Mouse (Mus musculus): ENCODE measurements around the gene Ifitm5. TPM values are rescaled to one million over a fixed set of nuclear protein-coding genes. Genes with fewer than 3 reads are reported as not detected.

Ifitm5 gene
- 0.43 and 0.81 TPM in 2 replicates for polyA plus RNA-seq (2012; rRNA removed)

DNA sequence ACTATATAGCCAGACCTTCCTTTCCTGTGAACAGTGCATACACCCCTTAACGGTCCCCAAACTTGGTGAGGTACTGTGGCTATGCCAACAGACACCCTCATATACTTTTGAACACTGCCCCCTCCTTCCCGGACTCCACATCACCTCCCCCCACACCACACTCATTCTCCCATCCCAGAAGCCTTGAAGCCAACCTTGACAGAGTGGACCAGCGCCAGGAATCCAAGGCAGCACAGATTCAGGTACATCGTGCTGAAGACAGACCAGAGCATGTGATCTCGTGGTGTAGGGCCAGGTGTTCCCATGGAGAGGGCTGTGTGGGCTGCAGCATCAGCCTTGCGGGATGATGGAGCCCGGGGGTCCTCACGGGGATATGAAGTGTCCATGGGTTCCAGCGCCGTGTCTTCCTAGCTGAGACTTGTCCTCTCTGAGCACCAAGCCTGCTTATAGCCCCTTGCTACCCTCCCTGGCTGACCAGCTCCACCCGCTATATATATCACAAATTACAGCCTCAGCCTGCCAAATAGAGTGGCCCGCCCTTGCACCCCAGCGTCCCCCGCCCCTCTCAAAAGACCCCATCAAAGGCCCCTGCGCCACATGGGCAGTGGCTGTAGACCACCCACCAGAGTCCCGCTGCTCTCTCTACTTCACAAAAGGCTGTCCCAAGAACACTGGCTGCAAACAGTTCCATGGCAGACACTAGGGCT is at the start of gene Ifitm5:
Gene Ifitm5, minus strand, starts transcription at position 468 of the 707 bp plus-strand sequence.
- Histone ChIP-seq H3K4me3 (ENCODE audit: control insufficient read depth, insufficient read depth, low read length) (no peak within 1 kb of the TSS), H3K36me3 (ENCODE audit: control insufficient read depth, insufficient read depth, low read length) (no peaks in the 10 kb centered on the region), H3K27me3 (ENCODE audit: control insufficient read depth, insufficient read depth, low read length) (no peaks in the 10 kb centered on the region), H3K4me1 (replicated peaks; ENCODE audit: control insufficient read depth, insufficient read depth, low read length) (peaks cover 30% of the 10 kb centered on the region), H3K27ac (ENCODE audit: control insufficient read depth, insufficient read depth, low read length) (no peak within 1 kb of the TSS)
- no peak for TF ChIP-seq POLR2A (IDR thresholded peaks at IDR 0.05; ENCODE audit: control insufficient read depth, extremely low read depth, insufficient read depth, low read length, poor library complexity)
- no peak for TF ChIP-seq CTCF (IDR thresholded peaks at IDR 0.05; ENCODE audit: borderline replicate concordance, control insufficient read depth, extremely low read depth, insufficient read depth, low read length, poor library complexity)
- 90% methylated on average over 16 of the region's 16 CpGs for WGBS
- no peak for DNase-seq

DNA sequence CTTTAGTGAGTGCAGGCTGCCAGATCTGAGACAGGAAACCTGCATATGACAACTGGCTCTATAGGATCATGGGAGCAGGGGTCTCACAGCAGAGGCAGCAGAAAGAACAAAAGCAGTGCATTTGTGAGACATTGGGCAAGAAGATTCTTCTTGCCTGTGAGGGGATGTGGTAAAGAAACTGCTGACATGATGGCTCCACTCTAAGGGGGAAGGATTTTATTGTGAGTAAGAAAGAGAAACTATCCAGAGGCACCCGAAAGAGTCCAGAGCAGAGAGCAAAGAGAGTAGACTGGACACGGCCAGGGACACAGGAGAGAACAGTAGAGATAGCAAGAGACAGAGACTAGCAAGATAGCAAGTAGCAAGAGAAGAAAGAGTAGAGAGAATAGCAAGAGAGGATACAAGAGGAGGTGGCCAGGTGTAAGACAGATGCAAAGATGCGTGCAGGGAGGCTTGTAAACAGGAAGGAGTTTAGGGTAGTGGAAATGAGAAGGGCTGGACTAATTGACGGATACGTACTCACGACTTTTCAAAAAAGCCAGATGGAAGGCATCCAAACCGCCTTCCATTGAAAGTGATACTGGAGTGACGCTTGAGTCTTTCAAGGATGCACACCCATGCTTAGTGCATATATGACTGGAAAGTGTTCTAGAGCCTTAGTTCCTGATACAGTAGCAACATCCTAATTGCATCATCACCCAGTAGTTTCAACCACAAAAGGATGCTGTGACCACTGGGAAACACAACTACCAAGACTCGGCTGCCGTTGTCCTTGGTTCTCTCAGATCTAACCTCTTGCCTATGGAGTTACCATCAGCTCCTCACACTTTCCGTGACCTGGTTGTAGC is 49.0 kb upstream of the Ifitm5 start:
- Histone ChIP-seq H3K36me3 (ENCODE audit: control insufficient read depth, insufficient read depth, low read length) (no peaks in the 10 kb centered on the region), H3K27me3 (ENCODE audit: control insufficient read depth, insufficient read depth, low read length) (no peaks in the 10 kb centered on the region), H3K4me1 (replicated peaks; ENCODE audit: control insufficient read depth, insufficient read depth, low read length) (no peaks in the 10 kb centered on the region), H3K4me3 (ENCODE audit: control insufficient read depth, insufficient read depth, low read length) (no peak overlapping the region), H3K27ac (ENCODE audit: control insufficient read depth, insufficient read depth, low read length) (no peak overlapping the region)
- DNase-seq: no peak
- TF ChIP-seq POLR2A (IDR thresholded peaks at IDR 0.05; ENCODE audit: control insufficient read depth, extremely low read depth, insufficient read depth, low read length, poor library complexity) (no peak), CTCF (IDR thresholded peaks at IDR 0.05; ENCODE audit: borderline replicate concordance, control insufficient read depth, extremely low read depth, insufficient read depth, low read length, poor library complexity) (no peak)
- 37% methylated on average over 11 of the region's 11 CpGs for WGBS

DNA sequence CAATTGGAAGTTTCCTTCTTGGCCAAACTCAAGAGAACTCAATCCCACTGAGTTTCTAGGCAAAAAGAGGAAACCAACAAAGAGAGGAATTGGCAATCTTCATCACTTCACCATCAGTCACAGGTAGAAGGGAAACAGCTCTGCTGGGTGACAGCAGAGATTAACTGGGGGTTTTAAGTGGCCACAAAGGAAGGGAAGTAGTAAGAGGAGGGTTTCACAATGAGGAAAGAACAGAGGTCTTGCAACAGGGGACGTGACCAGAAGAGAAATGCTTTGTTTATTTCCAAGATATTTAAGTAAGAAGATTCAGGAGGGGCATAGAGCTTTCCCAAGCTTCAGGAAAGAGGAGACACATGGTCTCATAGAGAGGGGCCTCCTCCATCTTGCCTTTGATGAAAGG is 47.7 kb upstream of the Ifitm5 start:
- no peak overlapping the region for H3K27ac ChIP-seq (ENCODE audit: control insufficient read depth, insufficient read depth, low read length)
- DNase-seq: no peak
- WGBS: 42% methylated on average over 1 of the region's 1 CpGs

DNA sequence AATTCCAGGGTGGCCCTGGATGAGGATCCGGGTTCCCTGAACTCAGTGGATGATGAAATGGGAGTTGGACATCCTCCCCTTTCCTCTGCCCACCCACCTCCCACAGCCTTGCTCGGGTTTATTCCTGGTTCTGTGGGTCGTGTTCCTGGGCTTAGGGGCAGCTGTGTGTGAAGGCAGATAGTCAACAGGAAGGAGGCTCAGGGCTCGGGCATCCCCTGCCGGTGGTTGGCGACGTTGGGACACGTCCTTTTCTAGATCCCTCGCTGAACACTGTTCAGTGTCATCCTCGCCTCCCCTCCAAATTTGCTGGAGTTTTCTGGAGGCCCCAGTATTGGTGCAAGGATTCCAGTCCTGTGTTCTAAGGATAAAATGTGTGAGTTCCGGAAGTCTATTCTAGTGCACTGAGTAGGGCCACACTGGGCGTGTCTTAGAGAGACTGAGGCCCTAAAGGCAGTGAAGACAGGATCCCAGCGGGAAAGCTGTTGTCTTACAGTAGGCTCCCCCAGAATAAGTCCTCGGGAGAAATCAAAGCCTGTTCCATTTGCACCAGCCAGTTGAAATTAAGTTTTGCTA is 41.1 kb upstream of the Ifitm5 start:
- Histone ChIP-seq H3K27ac (ENCODE audit: control insufficient read depth, insufficient read depth, low read length) (no peak overlapping the region), H3K4me3 (ENCODE audit: control insufficient read depth, insufficient read depth, low read length) (no peak overlapping the region), H3K4me1 (replicated peaks; ENCODE audit: control insufficient read depth, insufficient read depth, low read length) (peaks cover 10% of the 10 kb centered on the region), H3K27me3 (ENCODE audit: control insufficient read depth, insufficient read depth, low read length) (no peaks in the 10 kb centered on the region), H3K36me3 (ENCODE audit: control insufficient read depth, insufficient read depth, low read length) (no peaks in the 10 kb centered on the region)
- WGBS: 43% methylated on average over 14 of the region's 14 CpGs
- DNase-seq: no peak
- TF ChIP-seq CTCF (IDR thresholded peaks at IDR 0.05; ENCODE audit: borderline replicate concordance, control insufficient read depth, extremely low read depth, insufficient read depth, low read length, poor library complexity) (no peak), POLR2A (IDR thresholded peaks at IDR 0.05; ENCODE audit: control insufficient read depth, extremely low read depth, insufficient read depth, low read length, poor library complexity) (no peak)

More for the DNA sequence above, 47.7 kb upstream of the Ifitm5 start:
- Histone ChIP-seq H3K4me1 (replicated peaks; ENCODE audit: control insufficient read depth, insufficient read depth, low read length) (no peaks in the 10 kb centered on the region), H3K4me3 (ENCODE audit: control insufficient read depth, insufficient read depth, low read length) (no peak overlapping the region), H3K36me3 (ENCODE audit: control insufficient read depth, insufficient read depth, low read length) (no peaks in the 10 kb centered on the region), H3K27me3 (ENCODE audit: control insufficient read depth, insufficient read depth, low read length) (no peaks in the 10 kb centered on the region)
- TF ChIP-seq CTCF (IDR thresholded peaks at IDR 0.05; ENCODE audit: borderline replicate concordance, control insufficient read depth, extremely low read depth, insufficient read depth, low read length, poor library complexity) (no peak), POLR2A (IDR thresholded peaks at IDR 0.05; ENCODE audit: control insufficient read depth, extremely low read depth, insufficient read depth, low read length, poor library complexity) (no peak)

DNA sequence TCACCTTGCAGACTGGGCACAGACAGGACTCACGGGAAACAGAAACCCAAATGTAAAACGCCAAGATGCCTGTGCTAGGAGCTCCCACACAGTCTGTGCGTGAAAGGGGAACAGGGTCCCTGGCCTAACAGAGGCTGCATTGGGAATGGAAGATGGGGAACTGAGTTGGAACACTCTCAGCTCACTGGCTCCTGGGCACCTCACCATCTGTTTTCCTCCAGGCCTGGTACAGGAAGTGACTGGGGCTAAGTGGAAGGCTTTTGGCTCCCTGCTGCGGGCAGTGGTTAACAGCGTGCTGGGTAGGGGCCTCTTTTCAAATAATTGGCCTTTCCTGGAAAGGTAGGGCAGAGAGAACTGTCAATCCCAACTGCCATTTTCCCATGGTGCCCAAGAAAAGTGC is 40.5 kb upstream of the Ifitm5 start:
- WGBS: 29% methylated on average over 5 of the region's 5 CpGs
- no peaks in the 10 kb centered on the region for H3K27me3 ChIP-seq (ENCODE audit: control insufficient read depth, insufficient read depth, low read length)
- TF ChIP-seq POLR2A (IDR thresholded peaks at IDR 0.05; ENCODE audit: control insufficient read depth, extremely low read depth, insufficient read depth, low read length, poor library complexity) (no peak), CTCF (IDR thresholded peaks at IDR 0.05; ENCODE audit: borderline replicate concordance, control insufficient read depth, extremely low read depth, insufficient read depth, low read length, poor library complexity) (no peak)
- no peak overlapping the region for H3K27ac ChIP-seq (ENCODE audit: control insufficient read depth, insufficient read depth, low read length)
- H3K4me1 ChIP-seq (replicated peaks; ENCODE audit: control insufficient read depth, insufficient read depth, low read length): peaks cover 10% of the 10 kb centered on the region
- no peak overlapping the region for H3K4me3 ChIP-seq (ENCODE audit: control insufficient read depth, insufficient read depth, low read length)
- no peaks in the 10 kb centered on the region for H3K36me3 ChIP-seq (ENCODE audit: control insufficient read depth, insufficient read depth, low read length)
- no peak for DNase-seq

- H3K4me1 ChIP-seq (replicated peaks; ENCODE audit: control insufficient read depth, insufficient read depth, low read length): peaks cover 10% of the 10 kb centered on the region
Observed at GRCm38 (mm10) chr7:140990185-140990584, 40.1 kb upstream of the Ifitm5 start.

More at GRCm38 (mm10) chr7:140990185-140990584, 40.1 kb upstream of the Ifitm5 start:
- H3K27ac ChIP-seq (ENCODE audit: control insufficient read depth, insufficient read depth, low read length): no peak overlapping the region
- WGBS: 31% methylated on average over 6 of the region's 6 CpGs
- no peaks in the 10 kb centered on the region for H3K27me3 ChIP-seq (ENCODE audit: control insufficient read depth, insufficient read depth, low read length)
- H3K36me3 ChIP-seq (ENCODE audit: control insufficient read depth, insufficient read depth, low read length): no peaks in the 10 kb centered on the region
- no peak for TF ChIP-seq CTCF (IDR thresholded peaks at IDR 0.05; ENCODE audit: borderline replicate concordance, control insufficient read depth, extremely low read depth, insufficient read depth, low read length, poor library complexity)
- no peak for TF ChIP-seq POLR2A (IDR thresholded peaks at IDR 0.05; ENCODE audit: control insufficient read depth, extremely low read depth, insufficient read depth, low read length, poor library complexity)
- DNase-seq: no peak
- no peak overlapping the region for H3K4me3 ChIP-seq (ENCODE audit: control insufficient read depth, insufficient read depth, low read length)
